Mouse (Mus musculus): ENCODE data around the gene Lpin3. TPM values are rescaled to one million over a fixed set of nuclear protein-coding genes. Genes with fewer than 3 reads are reported as not detected.

Lpin3 gene
- total and polyA plus RNA-seq, 3 experiments: 1.1 TPM; not detected in 2

- no peak overlapping the region for H3K27ac ChIP-seq (ENCODE audit: insufficient read depth, low read depth)
- peaks cover 1% of the 10 kb centered on the region for H3K27me3 ChIP-seq (replicated peaks)
- peak overlapping the region in 2 of 3 experiments; percentile 19 to 60 for H3K4me3 ChIP-seq (replicated peaks in 1 of 3; ENCODE audit: low read depth in 2 of 3, low read length in 2 of 3, poor library complexity in 1 of 3)
- dilution Hi-C loops (cut with MboI; ENCODE audit: extremely low pct_ligation_motif_present, extremely low pct_unique_long_range_greater_than_20kb, low sequenced_read_pairs): no loop called here
- in situ Hi-C loops (cut with MboI; ENCODE audit: low pct_ligation_motif_present, low pct_unique_long_range_greater_than_20kb, low sequenced_read_pairs): loop anchor here (10.0 kb wide), 1 partner anchor 173 kb away; no protein-coding TSS in a partner anchor
- no peak for DNase-seq (ENCODE audit: extremely low read depth)
- H3K9ac ChIP-seq (ENCODE audit: insufficient read depth, low read depth): no peak overlapping the region; the same call in 1 of the 2 replicates
- H3K79me2 ChIP-seq (replicated peaks; ENCODE audit: control insufficient read depth, extremely low read depth, insufficient read depth, poor library complexity, severe bottlenecking): no peaks in the 10 kb centered on the region
- H3K4me1 ChIP-seq (ENCODE audit: control insufficient read depth in 1 of 2, insufficient read depth in 2 of 2): no peaks in the 10 kb centered on the region
- H3K9me3 ChIP-seq (replicated peaks; ENCODE audit: low read length): no peaks in the 10 kb centered on the region
- H3K36me3 ChIP-seq (replicated peaks in 1 of 2; ENCODE audit: control insufficient read depth in 1 of 2, insufficient read depth in 1 of 2, low read length in 1 of 2): no peaks in the 10 kb centered on the region
- peak overlapping the region; percentile 79 for H3K4me2 ChIP-seq (ENCODE audit: insufficient read depth, low read depth, poor library complexity, severe bottlenecking)
- TF ChIP-seq ELF1 (IDR thresholded peaks at IDR 0.05; ENCODE audit: low read depth, low read length): peak; percentile 64
- TF ChIP-seq MAX (IDR thresholded peaks at IDR 0.05; ENCODE audit: low read length): no peak
- TF ChIP-seq USF1 (IDR thresholded peaks at IDR 0.05; ENCODE audit: low read depth, low read length): no peak
- TF ChIP-seq TBP (conservative IDR thresholded peaks at IDR 0.05; ENCODE audit: low read depth, low read length): no peak
Measured at GRCm38 (mm10) chr2:160887859-160888258, 7.4 kb downstream of the Lpin3 start.

DNA sequence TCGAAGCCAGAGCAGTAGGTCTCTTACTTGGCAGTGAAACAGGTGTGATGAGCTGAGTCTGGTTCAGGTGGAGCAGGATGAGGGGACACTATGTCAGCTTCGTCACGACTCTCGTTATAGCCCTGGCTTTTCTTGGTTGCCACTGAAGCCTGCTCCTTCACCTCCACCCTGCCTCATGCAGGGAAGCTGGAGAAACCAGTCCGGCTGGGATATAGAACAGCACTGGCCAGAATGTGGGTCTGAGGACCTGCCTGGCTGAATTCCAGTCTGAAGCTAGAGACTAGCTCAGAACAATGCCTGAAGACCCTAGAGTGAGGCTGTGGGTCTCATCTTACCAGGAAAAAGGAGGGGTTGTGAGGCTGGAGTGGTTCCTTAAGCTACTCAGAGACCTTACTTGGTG, 10.6 kb downstream of the Lpin3 start:
- H3K27ac ChIP-seq (ENCODE audit: insufficient read depth, low read depth): no peak overlapping the region

DNA sequence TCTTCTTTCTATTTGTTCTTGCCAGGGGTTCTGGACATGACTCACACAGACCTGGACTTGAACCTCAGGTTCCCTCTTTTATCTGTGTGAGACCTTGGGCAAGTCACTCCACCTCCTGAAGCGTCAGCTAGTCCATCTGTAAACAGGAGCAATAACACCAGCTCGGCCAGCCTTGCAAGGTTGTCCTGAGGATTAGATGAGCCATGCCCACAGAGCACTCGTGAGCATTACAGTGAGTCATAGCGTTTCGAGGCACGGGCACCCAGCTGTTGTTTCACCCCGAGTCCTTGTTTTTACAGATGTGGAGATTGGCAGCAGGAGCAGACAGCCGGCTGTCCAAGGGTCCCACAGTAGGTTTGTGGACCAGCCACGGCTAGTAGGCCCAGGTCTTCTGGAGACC, 11.2 kb downstream of the Lpin3 start:
- peaks cover 1% of the 10 kb centered on the region for H3K27me3 ChIP-seq (replicated peaks)
- H3K36me3 ChIP-seq (replicated peaks in 1 of 2; ENCODE audit: control insufficient read depth in 1 of 2, insufficient read depth in 1 of 2, low read length in 1 of 2): no peaks in the 10 kb centered on the region
- H3K4me2 ChIP-seq (ENCODE audit: insufficient read depth, low read depth, poor library complexity, severe bottlenecking): no peak overlapping the region
- no peaks in the 10 kb centered on the region for H3K79me2 ChIP-seq (replicated peaks; ENCODE audit: control insufficient read depth, extremely low read depth, insufficient read depth, poor library complexity, severe bottlenecking)
- dilution Hi-C loops (cut with MboI; ENCODE audit: extremely low pct_ligation_motif_present, extremely low pct_unique_long_range_greater_than_20kb, low sequenced_read_pairs): no loop called here
- in situ Hi-C loops (cut with MboI; ENCODE audit: low pct_ligation_motif_present, low pct_unique_long_range_greater_than_20kb, low sequenced_read_pairs): no loop called here
- H3K9ac ChIP-seq (ENCODE audit: insufficient read depth, low read depth): no peak overlapping the region
- H3K9me3 ChIP-seq (replicated peaks; ENCODE audit: low read length): peaks cover 6% of the 10 kb centered on the region
- H3K4me1 ChIP-seq (ENCODE audit: control insufficient read depth in 1 of 2, insufficient read depth in 2 of 2): no peaks in the 10 kb centered on the region
- H3K27ac ChIP-seq (ENCODE audit: insufficient read depth, low read depth): no peak overlapping the region
- no peak overlapping the region for H3K4me3 ChIP-seq (replicated peaks in 1 of 3; ENCODE audit: low read depth in 2 of 3, low read length in 2 of 3, poor library complexity in 1 of 3)
- TF ChIP-seq MAFK (IDR thresholded peaks at IDR 0.05; ENCODE audit: insufficient replicate concordance, low read length): no peak
- DNase-seq (ENCODE audit: extremely low read depth): no peak

More for the DNA sequence above, 10.6 kb downstream of the Lpin3 start:
- dilution Hi-C loops (cut with MboI; ENCODE audit: extremely low pct_ligation_motif_present, extremely low pct_unique_long_range_greater_than_20kb, low sequenced_read_pairs) (no loop called here), in situ Hi-C loops (cut with MboI; ENCODE audit: low pct_ligation_motif_present, low pct_unique_long_range_greater_than_20kb, low sequenced_read_pairs) (no loop called here)
- peaks cover 2% of the 10 kb centered on the region for H3K9me3 ChIP-seq (replicated peaks; ENCODE audit: low read length)
- H3K36me3 ChIP-seq (replicated peaks in 1 of 2; ENCODE audit: control insufficient read depth in 1 of 2, insufficient read depth in 1 of 2, low read length in 1 of 2): no peaks in the 10 kb centered on the region
- no peaks in the 10 kb centered on the region for H3K4me1 ChIP-seq (ENCODE audit: control insufficient read depth in 1 of 2, insufficient read depth in 2 of 2)
- no peak for TF ChIP-seq MAX (IDR thresholded peaks at IDR 0.05; ENCODE audit: low read length)
- TF ChIP-seq CHD1 (IDR thresholded peaks at IDR 0.05; ENCODE audit: low read depth, low read length): no peak
- TF ChIP-seq JUN (IDR thresholded peaks at IDR 0.05; ENCODE audit: insufficient read depth, low read depth, low read length): no peak
- TF ChIP-seq POLR2AphosphoS2 (IDR thresholded peaks at IDR 0.05; ENCODE audit: low read depth, low read length): no peak
- no peak for TF ChIP-seq MAZ (IDR thresholded peaks at IDR 0.05; ENCODE audit: low read depth, low read length)
- TF ChIP-seq UBTF (IDR thresholded peaks at IDR 0.05; ENCODE audit: low read depth, low read length): no peak
- TF ChIP-seq IRF4 (IDR thresholded peaks at IDR 0.05; ENCODE audit: low read depth, low read length): no peak
- TF ChIP-seq SMC3 (IDR thresholded peaks at IDR 0.05; ENCODE audit: low read depth, low read length): no peak
- no peak for TF ChIP-seq RCOR1 (conservative IDR thresholded peaks at IDR 0.05; ENCODE audit: low read depth, low read length)
- TF ChIP-seq ZMIZ1 (IDR thresholded peaks at IDR 0.05; ENCODE audit: low read depth, low read length): no peak
- no peak for TF ChIP-seq TBP (conservative IDR thresholded peaks at IDR 0.05; ENCODE audit: low read depth, low read length)
- TF ChIP-seq BHLHE40 (IDR thresholded peaks at IDR 0.05; ENCODE audit: low read depth, low read length): no peak
- no peak for TF ChIP-seq HCFC1 (IDR thresholded peaks at IDR 0.05; ENCODE audit: low read depth, low read length)
- no peak for TF ChIP-seq USF1 (IDR thresholded peaks at IDR 0.05; ENCODE audit: low read depth, low read length)
- H3K4me2 ChIP-seq (ENCODE audit: insufficient read depth, low read depth, poor library complexity, severe bottlenecking): no peak overlapping the region
- no peak for DNase-seq (ENCODE audit: extremely low read depth)
- H3K4me3 ChIP-seq (replicated peaks in 1 of 3; ENCODE audit: low read depth in 2 of 3, low read length in 2 of 3, poor library complexity in 1 of 3): no peak overlapping the region
- H3K79me2 ChIP-seq (replicated peaks; ENCODE audit: control insufficient read depth, extremely low read depth, insufficient read depth, poor library complexity, severe bottlenecking): no peaks in the 10 kb centered on the region
- no peak overlapping the region for H3K9ac ChIP-seq (ENCODE audit: insufficient read depth, low read depth)
- peaks cover 1% of the 10 kb centered on the region for H3K27me3 ChIP-seq (replicated peaks)

Measured in CH12.LX (cell line).